Mouse (Mus musculus) forebrain, postnatal 0 days (tissue): ENCODE measurements at regions not wholly inside any gene's neighbourhood (a gene's known extent, or its start where the extent isn't known, plus 50 kb on each side); places are given as distances from the start of the nearest gene placed in this dataset.

ENCODE experiments used
- ATAC-seq: fragments of 200-750 bp; cut with Nextera tagmentation; 2 replicates; pipeline ENCODE4 v1.8.0; 2017; ENCODE audit warnings: mild to moderate bottlenecking, moderate library complexity
- DNase-seq: peaks from one replicate; pipeline ENCODE4 v3.0.0-alpha.2; 2015
- H3K27ac ChIP-seq: fragments of 300-500 bp; sonication (generic); 2 replicates; pipeline ENCODE4 v1.5.1; 2014; ENCODE audit warnings: low read depth, mild to moderate bottlenecking, antibody characterized with exemption, low read length, moderate library complexity, mixed read lengths
- H3K27me3 ChIP-seq: fragments of 300-500 bp; sonication (generic); 2 replicates; pipeline ENCODE4 v1.6.1; 2014; ENCODE audit warnings: mild to moderate bottlenecking, low read length, mixed read lengths; ENCODE audit not compliant: insufficient read depth
- H3K36me3 ChIP-seq: fragments of 300-500 bp; sonication (generic); 2 replicates; pipeline ENCODE4 v1.6.1; 2014; ENCODE audit warnings: mild to moderate bottlenecking, moderate library complexity; ENCODE audit not compliant: insufficient read depth
- H3K4me1 ChIP-seq: fragments of 300-500 bp; sonication (generic); 2 replicates; pipeline ENCODE4 v1.6.1; 2014; ENCODE audit warnings: antibody characterized with exemption; ENCODE audit not compliant: insufficient read depth
- H3K4me2 ChIP-seq: fragments of 300-500 bp; sonication (generic); 2 replicates; pipeline ENCODE4 v1.6.1; 2014; ENCODE audit warnings: low read depth, mild to moderate bottlenecking, moderate library complexity
- H3K4me3 ChIP-seq: fragments of 300-500 bp; sonication (generic); 2 replicates; pipeline ENCODE4 v1.5.1; 2014; ENCODE audit warnings: low read depth, low read length, mixed read lengths
- H3K9ac ChIP-seq: fragments of 300-500 bp; sonication (generic); 2 replicates; pipeline ENCODE4 v1.6.1; 2014; ENCODE audit warnings: mild to moderate bottlenecking
- H3K9me3 ChIP-seq: fragments of 300-500 bp; sonication (generic); 2 replicates; pipeline ENCODE4 v1.6.1; 2016; ENCODE audit warnings: low read length
- CTCF ChIP-seq: sonication (generic); IDR thresholded peaks from 2 replicates; pipeline ENCODE4 v1.5.1; 2016; ENCODE audit warnings: antibody characterized with exemption, control low read depth, low read depth
- WGBS: fragments of 180-500 bp; shearing (Covaris S2); extraction: QIAGEN DNeasy Blood & Tissue Kit; methylation state at CpG from one replicate; pipeline ENCODE4 v1.1.7; 2014; 5-methylcytosine and 5-hydroxymethylcytosine counted together

GRCm38 (mm10) chr10:65962441-65962840 lies 1133.5 kb upstream of the Jmjd1c start:
- Histone ChIP-seq H3K9ac (no peak overlapping the region), H3K27ac (no peak overlapping the region), H3K9me3 (no peaks in the 10 kb centered on the region), H3K27me3 (no peaks in the 10 kb centered on the region), H3K36me3 (no peaks in the 10 kb centered on the region), H3K4me2 (no peak overlapping the region), H3K4me1 (no peaks in the 10 kb centered on the region), H3K4me3 (no peak overlapping the region)
- DNase-seq, result no peak
- 78% methylated on average over 4 of the region's 4 CpGs for WGBS
- TF ChIP-seq CTCF, result no peak
- no peak for ATAC-seq

GRCm38 (mm10) chr10:65969770-65970169 lies 1126.2 kb upstream of the Jmjd1c start:
- 92% methylated on average over 1 of the region's 1 CpGs for WGBS
- no peak overlapping the region for H3K4me3 ChIP-seq
- no peak overlapping the region for H3K27ac ChIP-seq
- H3K9ac ChIP-seq, result no peak overlapping the region
- H3K27me3 ChIP-seq, result no peaks in the 10 kb centered on the region
- DNase-seq (no peak), ATAC-seq (no peak)
- H3K9me3 ChIP-seq, result no peaks in the 10 kb centered on the region
- no peaks in the 10 kb centered on the region for H3K36me3 ChIP-seq
- no peak for TF ChIP-seq CTCF
- H3K4me1 ChIP-seq, result no peaks in the 10 kb centered on the region
- H3K4me2 ChIP-seq, result no peak overlapping the region
